Mouse (Mus musculus) gastrocnemius, adult 8-10 months (tissue): ENCODE data around the gene Gif. TPM values are rescaled to one million over a fixed set of nuclear protein-coding genes. Genes with fewer than 3 reads are reported as not detected.

Experiments used
- DNase-seq, 2 experiments: peaks; one replicate each; pipeline ENCODE4 v3.0.0; 2022; ENCODE audit warnings: low spot score in 2 of 2
- total RNA-seq, 4 experiments: library from RNA; stranded (reverse); gene quantifications; 2 replicates each; pipeline ENCODE4 v1.2.4; 2022

Gene Gif
- total RNA-seq, 4 experiments from 2014 or later: not detected

DNA sequence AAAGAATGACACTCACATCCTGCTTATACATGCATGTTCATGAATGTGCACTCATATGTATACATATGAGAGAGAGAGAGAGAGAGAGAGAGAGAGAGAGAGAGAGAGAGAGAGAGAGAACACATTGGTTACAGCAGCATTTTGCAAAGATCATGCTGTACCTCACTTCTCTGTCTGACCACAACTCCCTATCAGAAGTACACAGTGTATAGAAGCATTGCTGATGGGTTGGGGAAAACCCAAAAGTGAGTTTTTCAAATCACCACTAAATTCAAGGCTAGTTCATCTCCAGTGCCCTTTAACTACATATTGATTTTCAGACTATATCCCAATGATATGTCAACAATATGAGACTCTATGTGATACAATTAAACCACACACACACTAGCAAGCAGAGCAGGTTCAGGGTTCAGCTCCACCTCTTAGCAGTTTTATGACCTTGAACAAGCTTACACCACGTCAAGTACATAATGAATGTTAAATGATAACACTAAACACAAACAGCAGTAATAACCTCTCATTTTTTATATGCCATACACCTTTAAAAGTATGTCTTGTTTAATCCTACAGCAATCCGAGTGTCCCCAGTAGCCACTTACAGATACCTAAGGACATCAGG lies 46.5 kb downstream of the Gif start:
- no peak for DNase-seq

DNA sequence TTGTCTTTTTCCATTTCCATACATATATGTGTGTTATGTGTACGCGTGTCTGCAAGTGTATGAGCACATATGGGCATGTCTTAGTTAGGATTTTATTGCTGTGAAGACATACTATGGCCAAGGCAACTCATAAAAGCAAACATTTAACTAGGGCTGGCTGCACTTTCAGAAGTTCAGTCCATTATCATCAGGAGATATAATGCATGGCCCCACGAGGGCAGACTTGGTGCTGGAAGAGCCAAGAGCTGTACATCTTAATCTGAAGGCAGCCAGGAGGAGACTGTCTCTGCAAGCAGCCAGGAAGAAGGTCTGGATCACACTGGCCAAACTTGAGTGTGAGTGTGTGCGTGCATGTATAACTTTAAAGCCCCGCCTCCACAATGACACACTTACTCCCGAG lies 47.1 kb downstream of the Gif start:
- DNase-seq: no peak

DNA sequence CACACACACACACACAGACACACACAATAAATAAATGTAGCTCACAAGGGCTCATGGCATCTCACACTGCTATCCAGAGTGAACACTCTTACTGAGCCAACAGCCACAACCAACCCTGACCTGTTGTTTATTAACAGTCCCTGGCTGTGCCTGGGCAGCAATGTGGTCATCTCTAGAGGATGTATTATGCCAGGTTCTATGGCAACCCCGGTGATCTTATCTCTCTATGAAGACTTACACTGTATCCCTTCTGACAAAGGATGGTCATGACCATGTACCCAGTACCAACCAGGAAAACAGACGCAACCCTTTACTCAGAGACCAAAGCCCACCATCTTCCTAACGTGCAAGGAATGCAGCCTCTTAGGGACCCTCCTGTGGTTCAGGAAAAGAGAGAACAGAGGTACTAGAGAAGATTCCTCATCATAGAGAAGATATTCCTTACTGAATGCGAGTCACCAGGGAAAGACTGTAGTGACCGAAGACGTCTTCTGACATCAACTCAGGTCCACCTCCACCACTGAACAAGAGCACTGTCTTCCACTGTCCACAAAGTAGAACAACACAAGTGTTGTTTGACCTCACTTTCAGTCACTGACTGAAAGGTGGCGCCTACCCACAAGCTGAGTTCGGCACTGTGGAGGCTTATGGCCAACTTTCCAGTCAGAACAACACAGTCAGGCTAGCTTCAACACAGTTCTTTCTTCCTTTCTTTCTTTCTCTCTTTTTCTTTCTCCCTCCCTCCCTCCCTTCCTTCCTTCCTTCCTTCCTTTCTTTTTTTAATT lies 53.4 kb downstream of the Gif start:
- DNase-seq: no peak

DNA sequence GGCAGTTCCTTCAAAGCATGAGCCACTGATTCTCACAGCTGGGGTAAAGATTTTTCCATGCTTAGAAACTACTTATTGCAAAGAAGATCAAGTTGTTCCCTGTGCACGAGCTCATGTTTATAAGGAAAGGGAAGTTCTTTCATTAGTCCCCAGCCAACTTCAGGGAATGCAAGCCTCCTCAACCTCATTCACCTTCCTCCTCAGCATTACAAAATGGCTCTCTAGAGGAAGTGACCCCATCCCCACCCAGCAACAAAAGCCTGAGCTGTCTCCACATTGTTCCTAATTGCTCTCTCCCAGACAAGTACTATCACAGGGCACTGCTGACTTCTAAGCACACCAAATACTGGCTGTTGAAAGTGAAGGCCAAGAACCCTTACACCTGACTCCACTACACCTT lies 57.1 kb downstream of the Gif start:
- no peak for DNase-seq

DNA sequence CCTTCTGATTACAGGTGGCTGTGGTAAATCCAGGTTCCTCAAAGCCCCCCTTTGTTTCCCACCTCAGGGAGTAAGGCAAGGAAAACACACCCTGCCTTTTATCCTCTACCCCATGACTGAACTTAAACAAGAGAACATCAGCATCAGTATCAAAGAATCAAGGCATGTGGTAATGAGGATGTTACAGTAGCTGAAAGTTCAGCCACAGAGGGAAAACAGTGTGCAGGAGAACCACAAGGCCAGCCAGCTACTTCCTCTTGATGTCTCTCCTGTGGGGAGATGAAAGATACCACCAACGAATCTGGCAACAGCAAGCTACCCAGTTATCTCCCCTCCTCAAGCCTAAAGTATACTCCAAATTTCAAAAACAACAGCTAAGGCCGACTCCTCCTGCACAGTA lies 59.9 kb downstream of the Gif start:
- DNase-seq: no peak

DNA sequence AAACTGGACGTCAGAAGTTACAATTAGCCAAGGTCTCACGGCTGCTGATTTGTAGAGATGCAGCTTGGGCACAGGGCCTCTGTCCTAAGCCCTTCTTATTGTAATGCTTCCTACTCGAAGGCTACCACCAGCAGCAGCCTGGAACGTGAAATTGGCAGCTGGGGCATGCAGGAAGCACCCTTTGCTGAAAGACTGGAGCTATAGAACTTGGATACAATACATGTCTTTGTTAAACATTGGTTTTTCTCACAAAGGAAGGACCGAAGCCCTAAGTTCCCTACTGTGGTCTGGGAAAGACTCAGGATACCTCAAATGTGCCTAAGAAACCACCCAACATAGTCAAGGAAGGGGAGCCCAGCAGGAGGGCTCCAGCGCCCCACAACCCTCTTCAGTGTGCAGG lies 60.5 kb downstream of the Gif start:
- DNase-seq: no peak

DNA sequence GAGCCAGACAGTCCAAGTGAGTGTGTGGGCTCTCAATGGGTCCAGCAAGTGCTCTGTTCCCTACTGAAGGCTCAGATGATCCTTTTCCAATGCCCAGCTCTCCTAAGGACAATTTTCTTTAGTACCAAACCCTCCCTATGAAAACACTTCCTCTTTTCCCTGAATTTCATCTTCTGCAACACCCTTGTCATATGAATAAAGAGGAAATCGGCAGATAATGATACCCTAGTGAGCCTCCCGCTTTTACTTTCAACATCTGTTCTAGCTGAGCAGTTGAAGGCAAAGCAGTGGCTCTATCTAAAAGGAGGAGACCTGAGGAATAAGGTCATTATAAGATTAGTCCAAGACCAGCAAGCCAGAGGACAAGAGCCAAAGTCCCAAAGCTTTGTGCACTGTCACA lies 61.1 kb downstream of the Gif start:
- no peak for DNase-seq

DNA sequence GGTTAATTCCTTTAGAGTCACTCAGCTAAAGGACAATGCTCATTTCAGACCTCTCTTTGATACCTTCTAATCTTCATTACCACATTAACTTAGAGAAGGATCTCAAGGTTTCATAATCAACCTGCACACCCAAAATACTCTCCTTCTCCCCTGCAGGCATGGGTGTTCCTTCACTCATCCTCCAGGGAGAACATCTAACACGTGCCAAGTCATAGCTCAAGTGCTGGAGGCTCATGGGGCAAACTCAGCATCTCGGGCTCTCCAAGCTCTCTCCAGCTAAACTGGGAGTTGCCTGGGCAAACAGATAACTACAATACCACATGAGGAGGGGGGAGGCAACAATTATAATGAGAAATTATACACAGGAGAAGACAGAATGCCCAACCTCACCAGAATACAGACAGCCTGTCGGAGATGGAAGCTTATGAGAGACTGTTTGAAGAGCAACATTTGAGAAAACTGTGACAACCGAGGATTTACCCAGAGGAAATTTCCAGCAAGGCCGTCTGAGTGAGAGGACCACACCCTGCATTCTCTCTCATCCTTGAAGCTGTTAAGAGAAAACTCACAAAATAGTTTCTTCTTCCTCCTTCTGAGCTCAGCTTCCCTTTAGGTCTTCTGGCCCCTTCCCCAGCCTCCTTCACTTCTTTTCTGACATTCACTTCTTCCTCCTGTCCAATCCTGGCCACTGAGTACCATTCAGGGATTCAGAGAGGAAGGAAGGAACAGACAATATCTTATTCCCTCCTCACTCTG lies 62.8 kb downstream of the Gif start:
- DNase-seq: no peak

DNA sequence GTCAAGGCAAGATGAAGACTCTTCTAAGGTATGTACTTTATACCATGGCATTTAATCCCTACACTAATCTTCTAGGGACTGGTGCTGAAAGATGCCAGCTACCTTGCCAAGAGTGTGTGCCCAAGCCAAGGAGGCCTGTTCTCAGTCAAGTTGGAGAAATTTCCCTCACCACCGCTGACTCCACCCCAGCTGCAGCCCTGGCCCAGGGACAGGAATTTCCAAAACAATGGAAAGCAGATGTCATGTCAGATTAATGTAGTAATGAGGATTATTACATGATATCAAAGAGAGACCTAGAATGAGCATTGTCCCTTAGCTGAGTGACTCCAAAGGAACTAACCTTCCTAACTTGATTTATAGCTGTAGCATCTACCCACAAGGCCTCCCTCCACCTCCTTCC lies 63.5 kb downstream of the Gif start:
- DNase-seq: no peak

DNA sequence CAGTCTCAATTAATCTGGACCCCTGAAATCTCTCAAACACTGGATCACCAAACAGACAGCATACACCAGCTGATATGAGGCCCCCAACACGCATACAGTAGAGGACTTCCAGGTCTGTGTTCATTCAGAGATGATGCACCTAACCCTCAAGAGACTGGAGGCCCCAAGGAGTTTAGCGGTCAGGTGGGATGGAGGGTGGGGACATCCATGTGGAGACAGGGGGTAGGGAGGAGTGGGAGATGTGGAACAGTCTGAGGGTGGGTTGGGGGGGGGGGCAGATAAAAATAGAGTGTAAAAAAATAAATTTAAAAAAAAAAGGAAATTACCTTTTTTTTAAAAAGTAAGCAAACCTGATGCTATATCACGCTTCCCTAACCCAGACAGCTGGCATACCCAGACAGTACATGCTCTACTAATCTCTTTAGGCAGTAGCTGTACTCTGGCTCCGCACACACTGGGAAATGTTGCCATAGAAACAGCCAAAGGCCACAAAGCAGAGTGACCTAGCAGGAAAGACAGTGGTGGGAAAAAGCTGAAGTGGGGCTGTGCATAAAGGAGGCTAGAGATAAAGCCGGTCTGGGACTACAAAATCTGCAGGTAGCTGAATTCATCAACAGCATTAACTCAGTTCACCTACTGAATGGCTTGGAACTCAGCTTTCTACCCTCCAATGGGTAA lies 64.5 kb downstream of the Gif start:
- no peak for DNase-seq

Other genes starting within 250 kb of the Gif start
- 1 to 10 TPM in 2 of 4 experiments, under 1 TPM in 2; 0.73 to 2.0 (median 1.0) TPM for gene Ms4a6b, start 231.0 kb upstream of the Gif start, total RNA-seq
- gene Ms4a4d, start 210.8 kb upstream of the Gif start, total RNA-seq: 1 to 10 TPM; 1.7 to 3.6 (median 2.5) TPM
- under 1 TPM in 3 of 4 experiments, not detected in 1; 0.29 to 0.86 (median 0.81) TPM for gene Ms4a6d, start 142.7 kb upstream of the Gif start, total RNA-seq
- under 1 TPM in 3 of 4 experiments, not detected in 1; 0.19 to 0.34 (median 0.31) TPM for gene Ms4a2, start 123.8 kb upstream of the Gif start, total RNA-seq
- not detected for gene Ms4a3, start 106.7 kb upstream of the Gif start, total RNA-seq
- not detected for gene Oosp2, start 87.0 kb upstream of the Gif start, total RNA-seq
- gene Oosp1, start 56.4 kb upstream of the Gif start, total RNA-seq: not detected
- gene Oosp3, start 50.5 kb upstream of the Gif start, total RNA-seq: not detected
- 10 to 100 TPM; 57.8 to 69.5 (median 61.5) TPM for gene Mrpl16, start 22.8 kb downstream of the Gif start, total RNA-seq
- gene Stx3, start 71.8 kb downstream of the Gif start, total RNA-seq: 1 to 10 TPM in 3 of 4 experiments, under 1 TPM in 1; 0.97 to 1.8 (median 1.2) TPM
- not detected for gene Olfr1417, start 91.7 kb downstream of the Gif start, total RNA-seq
- gene Olfr1418, start 113.5 kb downstream of the Gif start, total RNA-seq: not detected
- not detected for gene Olfr1419, start 127.6 kb downstream of the Gif start, total RNA-seq
- gene Olfr1420, start 139.0 kb downstream of the Gif start, total RNA-seq: not detected
- 10 to 100 TPM; 23.0 to 29.3 (median 24.5) TPM for gene Patl1, start 164.8 kb downstream of the Gif start, total RNA-seq
- 10 to 100 TPM; 56.3 to 63.9 (median 59.4) TPM for gene Osbp, start 218.4 kb downstream of the Gif start, total RNA-seq